Mouse (Mus musculus) liver, adult 2 months (tissue): ENCODE measurements around the gene Dnm3.

Experiments
- CTCF ChIP-seq: fragments of 200-500 bp; IDR thresholded peaks from 2 replicates; pipeline ENCODE4 v1.5.1; 2011; ENCODE audit warnings: low read depth, low read length, control low read depth
- POLR2A ChIP-seq: fragments of 200-500 bp; IDR thresholded peaks from 2 replicates; pipeline ENCODE4 v1.6.1; 2011; ENCODE audit warnings: low read length, control low read depth; ENCODE audit not compliant: insufficient read depth; ENCODE audit errors: extremely low read depth

DNA sequence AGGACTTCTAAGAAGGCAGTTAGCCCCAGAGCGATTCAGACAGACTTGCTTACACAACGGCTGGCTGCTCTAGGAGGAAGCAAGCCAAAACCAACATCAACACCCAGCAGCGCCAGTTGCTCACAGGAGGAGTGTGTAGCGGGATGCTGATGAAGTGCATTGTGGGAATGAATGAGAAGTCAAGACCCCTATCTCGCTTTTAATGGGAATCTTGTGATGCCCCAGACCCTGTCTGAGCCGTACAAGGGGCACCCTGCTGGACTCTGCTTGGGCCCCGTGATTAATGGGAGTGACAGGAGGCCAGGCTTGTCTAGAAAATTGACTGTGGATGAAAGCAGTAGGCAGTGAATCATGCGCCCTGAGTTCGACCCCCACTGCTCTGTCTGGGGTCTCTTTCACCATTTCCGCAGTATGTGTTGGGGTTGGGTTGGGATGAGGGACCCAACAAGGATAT, 439.8 kb downstream of the Dnm3 start:
- TF ChIP-seq POLR2A (no peak), CTCF (no peak)
